Mouse (Mus musculus): ENCODE results near the gene Ube4b. TPM values are rescaled to one million over a fixed set of nuclear protein-coding genes. Genes with fewer than 3 reads are reported as not detected.

Ube4b gene
- polyA plus RNA-seq, 1 experiment from 2014 or later, result 39.0 TPM

DNA sequence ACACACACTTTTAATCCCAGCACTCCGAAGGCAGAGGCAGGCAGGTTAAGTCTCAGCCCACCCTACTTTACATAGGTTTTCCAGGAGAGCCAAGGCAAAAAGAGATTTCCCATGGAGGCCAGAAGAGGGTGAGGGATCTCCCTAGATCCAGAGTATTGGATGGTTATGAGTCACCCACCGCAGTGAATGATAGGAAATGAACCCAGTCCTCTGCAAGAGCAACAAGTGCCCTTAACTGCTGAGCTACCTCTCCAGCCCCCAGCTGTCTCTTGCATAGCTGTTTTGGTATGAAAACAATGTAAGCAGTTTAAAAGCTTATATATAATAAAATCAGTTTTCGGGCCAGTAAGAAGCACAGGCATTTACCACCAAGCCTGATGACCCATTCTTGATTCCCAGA, 143.5 kb downstream of the Ube4b start:
- Histone ChIP-seq H3K36me3 (no peaks in the 10 kb centered on the region), H3K9ac (no peak overlapping the region), H3K4me1 (replicated peaks) (0 out of 2 replicates have a peak, but pooled peaks cover 9% of the 10 kb centered on the region), H3K4me2 (replicated peaks) (no peak overlapping the region), H3K4me3 (replicated peaks) (no peak overlapping the region), H3K27me3 (replicated peaks) (no peaks in the 10 kb centered on the region), H3K27ac (no peak overlapping the region), H3K9me3 (no peaks in the 10 kb centered on the region)
- 66% methylated on average over 3 of the region's 3 CpGs for WGBS
- ATAC-seq, result no peak

GRCm38 (mm10) chr4:149282025-149282738, 144.4 kb downstream of the Ube4b start:
- Histone ChIP-seq H3K9ac (no peak overlapping the region), H3K36me3 (no peaks in the 10 kb centered on the region), H3K4me3 (replicated peaks) (no peak overlapping the region), H3K27ac (no peak overlapping the region), H3K4me2 (replicated peaks) (no peak overlapping the region), H3K9me3 (no peaks in the 10 kb centered on the region), H3K27me3 (replicated peaks) (no peaks in the 10 kb centered on the region), H3K4me1 (replicated peaks) (peaks cover 12% of the 10 kb centered on the region; the same call in 1 of the 2 replicates)
- ATAC-seq, result no peak
- WGBS, result 66% methylated on average over 7 of the region's 7 CpGs

Other genes with a start within 250 kb of the Ube4b start
- 23.3 and 25.5 TPM in 2 replicates for gene Kif1b, start 119.1 kb downstream of the Ube4b start, polyA plus RNA-seq (2015; fragmentation: Nextera tagmentation; extraction: Ambion mirVana)
- gene Rbp7, start 28.2 kb upstream of the Ube4b start, polyA plus RNA-seq (2015; fragmentation: Nextera tagmentation; extraction: Ambion mirVana), result 1.6 and 1.8 TPM in 2 replicates
- gene Tmem274, start 50.6 kb upstream of the Ube4b start, polyA plus RNA-seq (2015; fragmentation: Nextera tagmentation; extraction: Ambion mirVana), result 0.38 TPM in 1 of 2 replicates, not detected in the other
- gene Nmnat1, start 58.5 kb upstream of the Ube4b start, polyA plus RNA-seq (2015; fragmentation: Nextera tagmentation; extraction: Ambion mirVana), result 13.3 TPM in 2 replicates
- 36.3 and 39.9 TPM in 2 replicates for gene Lzic, start 58.5 kb upstream of the Ube4b start, polyA plus RNA-seq (2015; fragmentation: Nextera tagmentation; extraction: Ambion mirVana)
- 41.7 and 43.8 TPM in 2 replicates for gene Ctnnbip1, start 91.5 kb upstream of the Ube4b start, polyA plus RNA-seq (2015; fragmentation: Nextera tagmentation; extraction: Ambion mirVana)
- gene Clstn1, start 159.7 kb upstream of the Ube4b start, polyA plus RNA-seq (2015; fragmentation: Nextera tagmentation; extraction: Ambion mirVana), result 40.9 and 42.4 TPM in 2 replicates